Mouse (Mus musculus): ENCODE results near the gene Macf1. TPM values are rescaled to one million over a fixed set of nuclear protein-coding genes. Genes with fewer than 3 reads are reported as not detected.
"Not testable (repeated sequence)": the region's sequence is repeated elsewhere in the genome, so short reads cannot be mapped to it uniquely, and the experiment has no call there.

The Macf1 gene
- polyA plus RNA-seq, 2 experiments from 2014 or later, result 161 to 185 TPM

- ATAC-seq, result no peak
Observed at GRCm38 (mm10) chr4:123532001-123532400, 152.2 kb downstream of the Macf1 start.

- ATAC-seq, result no peak
Observed at GRCm38 (mm10) chr4:123530976-123531375, 153.2 kb downstream of the Macf1 start.

- peak; percentile 23 for ATAC-seq
Observed at GRCm38 (mm10) chr4:123529230-123529629, 154.9 kb downstream of the Macf1 start.

DNA sequence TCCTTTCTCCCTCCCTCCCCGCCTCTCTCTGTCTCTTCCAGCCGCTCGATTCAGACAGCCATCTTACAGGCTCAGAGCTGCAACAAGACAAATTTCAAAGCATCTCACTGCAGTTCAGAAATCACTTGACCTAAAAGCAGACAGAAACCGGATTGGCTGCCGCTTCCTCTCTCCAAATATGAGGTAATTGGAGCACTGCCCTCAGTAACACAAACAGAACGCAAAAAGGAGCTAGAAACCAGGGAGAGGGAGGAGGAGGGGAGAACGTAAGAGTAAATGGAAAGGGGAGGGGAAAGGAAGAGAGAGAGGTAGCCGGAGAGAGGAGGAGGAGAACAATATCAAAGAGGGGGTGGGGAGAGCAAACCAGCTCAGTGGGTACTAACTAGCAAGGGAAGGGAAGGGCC lies 156.6 kb downstream of the Macf1 start:
- no peak for ATAC-seq

DNA sequence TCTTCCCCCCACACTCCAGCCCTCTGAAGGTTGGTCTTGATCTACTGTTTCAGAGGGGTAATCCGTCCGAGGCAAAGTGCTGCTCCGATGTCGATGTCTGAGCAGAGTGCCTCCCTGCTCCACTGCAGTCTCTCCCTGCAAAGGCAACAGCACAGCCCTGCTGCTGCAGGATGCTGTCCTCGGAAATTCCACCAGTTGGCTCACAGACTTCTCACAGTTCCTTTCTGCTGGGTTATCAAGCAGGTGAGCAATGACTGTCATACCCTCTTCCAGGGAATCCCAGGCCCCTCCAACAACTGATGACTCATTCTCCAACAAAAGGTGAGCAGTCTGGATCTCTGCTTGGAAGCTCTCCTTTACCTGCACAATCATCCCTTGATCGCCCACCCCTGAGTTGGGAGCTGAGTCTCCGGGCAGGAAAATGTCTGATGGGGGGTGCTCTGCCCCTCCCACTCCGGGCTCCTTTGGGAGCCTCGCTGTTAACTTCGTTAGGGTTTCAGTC lies 157.3 kb downstream of the Macf1 start:
- ATAC-seq, result no peak

- ATAC-seq, result no peak
Observed at GRCm38 (mm10) chr4:123524746-123525145, 159.4 kb downstream of the Macf1 start.

GRCm38 (mm10) chr4:123520123-123520522 lies 164.0 kb downstream of the Macf1 start:
- not testable (repeated sequence) for ATAC-seq

GRCm38 (mm10) chr4:123515673-123516072 lies 168.5 kb downstream of the Macf1 start:
- no peak for ATAC-seq

GRCm38 (mm10) chr4:123510201-123510600 lies 174.0 kb downstream of the Macf1 start:
- no peak for ATAC-seq

DNA sequence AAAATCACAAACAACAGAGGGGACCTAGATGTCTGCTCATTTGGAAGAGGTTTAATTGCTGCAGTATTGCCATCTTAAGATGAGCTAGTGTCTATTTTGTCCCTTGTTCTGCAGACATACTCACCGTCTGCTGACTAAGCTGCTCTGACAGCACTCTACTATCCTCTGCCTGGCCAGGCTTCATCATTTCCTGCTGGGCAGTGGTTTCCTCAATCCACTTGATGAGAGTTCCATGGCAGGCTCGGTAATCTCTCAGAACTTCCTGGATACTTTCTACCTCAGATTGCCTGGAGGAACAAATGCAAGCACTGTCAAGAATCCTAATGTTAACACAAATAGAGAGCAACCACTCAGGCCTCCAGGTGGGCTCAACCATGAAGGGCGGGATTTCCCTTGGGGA lies 195.1 kb downstream of the Macf1 start:
- no peak for ATAC-seq

DNA sequence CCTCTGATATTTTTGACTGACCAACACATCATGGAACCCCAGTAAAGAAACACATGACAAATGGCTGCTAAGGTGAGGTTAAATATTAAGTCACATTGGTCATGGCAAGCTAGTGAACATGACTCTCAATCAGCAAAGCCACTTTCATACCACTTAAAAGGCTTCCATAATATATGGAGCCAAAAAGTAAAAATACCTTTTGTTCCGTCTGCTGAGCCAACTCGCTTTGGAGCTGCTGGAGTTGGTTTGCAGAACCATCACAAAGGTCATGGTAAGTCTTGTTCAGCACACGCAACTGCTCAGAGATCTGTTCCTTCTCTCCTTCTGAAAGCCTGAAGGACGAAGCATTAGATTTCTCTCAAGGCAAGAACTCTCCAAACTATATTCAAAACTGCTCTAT lies 204.2 kb downstream of the Macf1 start:
- ATAC-seq, result no peak

- no peak for ATAC-seq
Observed at GRCm38 (mm10) chr4:123478655-123479433, 205.3 kb downstream of the Macf1 start.

- no peak for ATAC-seq
Observed at GRCm38 (mm10) chr4:123465799-123466198, 218.4 kb downstream of the Macf1 start.

GRCm38 (mm10) chr4:123460595-123461272 lies 223.4 kb downstream of the Macf1 start:
- no peak for ATAC-seq

DNA sequence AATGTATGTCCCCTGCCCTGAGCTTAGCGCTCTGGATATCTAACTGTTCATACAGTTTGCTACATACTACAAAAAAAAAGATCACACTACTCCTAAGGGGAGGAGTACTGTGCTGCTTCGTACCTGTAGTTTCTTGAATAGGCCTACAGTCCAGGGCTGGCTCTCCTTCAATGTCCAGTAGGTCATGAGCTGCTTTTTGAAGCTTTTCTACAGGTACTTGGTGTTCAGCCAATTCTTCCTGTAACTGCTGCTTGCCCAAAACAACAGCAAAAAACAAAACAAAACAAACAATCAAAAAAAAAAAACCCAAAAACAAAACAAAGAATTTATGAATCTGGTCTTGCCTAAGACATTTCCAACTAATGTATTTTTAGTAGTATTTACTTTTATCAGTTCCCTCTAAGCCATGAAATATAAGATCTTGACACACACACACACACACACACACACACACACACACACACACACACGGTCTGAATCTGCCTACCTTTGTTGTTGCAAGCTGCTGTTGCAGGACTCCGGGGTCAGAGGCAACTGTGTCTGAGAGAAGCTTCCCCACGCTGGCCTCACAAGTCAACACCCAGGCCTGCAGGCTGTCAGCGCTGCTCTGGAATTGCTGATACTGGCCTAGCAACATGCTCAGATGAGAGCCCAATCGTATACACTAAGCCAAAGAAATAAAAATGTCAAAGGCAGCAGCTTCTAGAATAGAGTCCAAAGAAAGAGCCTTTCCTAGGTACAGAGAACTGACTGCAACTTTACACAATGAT lies 229.1 kb downstream of the Macf1 start:
- ATAC-seq, result no peak

- ATAC-seq, result no peak
Observed at GRCm38 (mm10) chr4:123453729-123454128, 230.4 kb downstream of the Macf1 start.

DNA sequence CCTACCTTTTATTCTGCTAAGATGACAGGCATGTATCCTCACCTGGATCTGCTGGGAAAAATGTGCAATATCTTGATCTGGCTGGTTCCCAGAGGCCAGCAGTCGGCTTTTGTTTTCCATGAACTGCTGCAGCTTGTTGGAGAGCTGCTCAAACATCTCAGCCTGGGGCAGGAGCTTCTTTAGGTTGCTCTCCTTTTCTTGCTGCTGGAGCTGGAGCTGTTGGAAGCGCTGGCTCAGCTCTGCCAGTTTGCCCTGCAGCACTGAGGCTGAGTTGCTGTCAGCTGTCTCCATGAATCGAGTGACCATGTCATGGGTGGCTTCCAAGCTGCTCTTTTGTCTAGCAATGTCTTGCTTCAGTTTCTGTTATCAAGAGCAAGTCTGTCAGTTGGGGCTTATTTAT lies 232.2 kb downstream of the Macf1 start:
- ATAC-seq, result no peak

DNA sequence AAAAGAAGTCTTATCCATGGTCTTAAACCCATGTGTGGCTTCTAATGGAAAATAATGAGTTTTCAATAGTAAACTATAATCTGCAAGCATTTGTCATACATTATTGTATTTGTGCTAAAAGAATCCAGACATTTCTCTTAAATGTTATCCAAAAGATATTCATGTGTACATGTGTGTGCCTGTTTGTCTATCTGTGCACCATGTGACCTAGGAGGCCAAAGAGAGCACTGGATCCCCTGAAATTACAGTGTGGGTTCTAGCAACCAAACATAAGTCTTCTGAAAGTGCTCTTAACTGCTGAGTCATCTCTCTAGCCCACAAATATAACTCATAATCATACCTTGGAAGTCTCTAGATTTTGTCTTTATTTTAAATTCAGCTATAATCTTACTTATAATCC lies 234.9 kb downstream of the Macf1 start:
- no peak for ATAC-seq

- ATAC-seq, result no peak
Observed at GRCm38 (mm10) chr4:123448015-123448414, 236.1 kb downstream of the Macf1 start.

- ATAC-seq, result no peak
Observed at GRCm38 (mm10) chr4:123447251-123447650, 236.9 kb downstream of the Macf1 start.

GRCm38 (mm10) chr4:123446754-123447153 lies 237.4 kb downstream of the Macf1 start:
- no peak for ATAC-seq

DNA sequence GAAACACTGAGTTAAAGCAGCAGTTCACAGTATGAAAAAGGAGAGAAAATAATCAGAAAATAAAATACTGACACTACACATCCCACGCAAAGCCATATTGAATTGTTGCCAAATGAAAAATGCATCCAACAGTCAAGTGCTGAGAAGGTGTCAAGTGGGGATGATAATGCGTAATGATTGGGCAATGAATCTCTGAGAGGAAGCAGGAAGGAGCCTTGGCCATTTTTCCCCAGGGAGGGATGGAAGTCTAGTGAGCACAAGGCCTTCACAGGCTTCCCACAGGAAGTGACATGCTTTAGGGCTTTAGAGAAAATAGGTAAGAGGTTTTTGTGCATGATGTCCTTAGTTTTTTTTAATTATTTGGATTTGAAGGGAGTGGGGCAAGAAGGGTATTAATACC lies 237.9 kb downstream of the Macf1 start:
- not testable (repeated sequence) for ATAC-seq

- ATAC-seq, result no peak
Observed at GRCm38 (mm10) chr4:123438414-123438813, 245.7 kb downstream of the Macf1 start.
